Mouse (Mus musculus) midbrain, embryonic 11.5 days (tissue): ENCODE results near the gene Nhlrc1. TPM values are rescaled to one million over a fixed set of nuclear protein-coding genes. Genes with fewer than 3 reads are reported as not detected.

ENCODE experiments used
- ATAC-seq: fragments of 200-750 bp; cut with Nextera tagmentation; 2 replicates; pipeline ENCODE4 v1.8.0; 2017; ENCODE audit warnings: moderate TSS enrichment, moderate library complexity; ENCODE audit not compliant: low FRiP score
- DNase-seq: peaks from one replicate; pipeline ENCODE4 v3.0.0; 2015; ENCODE audit warnings: low spot score; ENCODE audit errors: missing footprints
- H3K27ac ChIP-seq: fragments of 300-500 bp; sonication (generic); 2 replicates; pipeline ENCODE4 v1.5.1; 2014; ENCODE audit warnings: low read depth, low read length
- H3K27me3 ChIP-seq: fragments of 300-500 bp; sonication (generic); 2 replicates; pipeline ENCODE4 v1.6.1; 2014; ENCODE audit warnings: mild to moderate bottlenecking, low read length, moderate library complexity, mixed read lengths; ENCODE audit not compliant: control insufficient read depth, insufficient read depth
- H3K36me3 ChIP-seq: fragments of 300-500 bp; sonication (generic); 2 replicates; pipeline ENCODE4 v1.6.1; 2014; ENCODE audit warnings: mild to moderate bottlenecking, low read length, moderate library complexity, mixed read lengths; ENCODE audit not compliant: control insufficient read depth, insufficient read depth
- H3K4me1 ChIP-seq: fragments of 300-500 bp; sonication (generic); 2 replicates; pipeline ENCODE4 v1.6.1; 2014; ENCODE audit warnings: low read length; ENCODE audit not compliant: control insufficient read depth, insufficient read depth
- H3K4me2 ChIP-seq: fragments of 300-500 bp; sonication (generic); 2 replicates; pipeline ENCODE4 v1.6.1; 2014; ENCODE audit warnings: mild to moderate bottlenecking, moderate library complexity
- H3K4me3 ChIP-seq: fragments of 300-500 bp; sonication (generic); 2 replicates; pipeline ENCODE4 v1.5.1; 2014; ENCODE audit warnings: low read depth, low read length
- H3K9ac ChIP-seq: fragments of 300-500 bp; sonication (generic); 2 replicates; pipeline ENCODE4 v1.6.1; 2014; ENCODE audit warnings: low read length
- H3K9me3 ChIP-seq: fragments of 300-500 bp; sonication (generic); 2 replicates; pipeline ENCODE4 v1.6.1; 2016; ENCODE audit warnings: low read length; ENCODE audit not compliant: control insufficient read depth
- WGBS: fragments of 180-500 bp; shearing (Covaris S2); extraction: QIAGEN DNeasy Blood & Tissue Kit; methylation state at CpG from one replicate; pipeline ENCODE4 v1.1.7; 2014; 5-methylcytosine and 5-hydroxymethylcytosine counted together
- polyA plus RNA-seq: library from polyadenylated mRNA; unstranded; fragments of >200 nt; fragmentation: Nextera tagmentation; extraction: Ambion mirVana; gene quantifications from 2 replicates; pipeline ENCODE4 v1.2.1, GENCODE M21; 2014

Gene Nhlrc1
- polyA plus RNA-seq, 1 experiment from 2014 or later, result 6.3 TPM

DNA sequence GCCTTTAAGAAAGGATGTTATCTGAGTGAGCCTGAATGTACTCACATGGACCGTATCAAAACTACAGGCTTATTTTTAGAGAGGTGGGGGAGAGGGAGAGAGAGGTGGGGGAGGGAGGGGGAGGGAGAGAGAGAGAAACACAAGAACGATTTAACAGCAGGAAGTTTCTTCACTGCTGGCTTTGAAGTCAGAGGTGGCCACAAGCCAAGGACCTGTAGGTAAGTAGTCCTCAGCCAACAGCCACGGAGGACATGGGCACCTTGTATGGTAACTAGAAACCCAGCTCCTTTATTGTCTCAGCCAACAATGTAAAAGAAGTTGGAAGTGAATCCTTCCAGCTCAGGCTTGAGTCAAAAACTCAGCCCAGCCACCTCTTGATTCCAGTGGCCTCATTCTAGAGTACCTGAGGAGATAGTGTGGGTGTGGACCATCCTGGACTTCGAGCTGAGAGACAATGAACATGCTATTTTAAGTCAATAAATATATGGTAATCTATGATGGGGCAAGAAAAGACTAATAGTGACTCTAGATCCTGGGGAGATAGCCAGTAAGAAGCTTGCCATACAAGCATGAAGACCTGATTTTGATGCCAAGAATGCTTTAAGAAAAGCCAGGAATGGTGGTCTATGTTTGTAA is 24.2 kb downstream of the Nhlrc1 start:
- no peaks in the 10 kb centered on the region for H3K27me3 ChIP-seq
- H3K9me3 ChIP-seq, result no peaks in the 10 kb centered on the region
- H3K9ac ChIP-seq, result no peak overlapping the region
- H3K4me1 ChIP-seq, result no peaks in the 10 kb centered on the region
- H3K4me3 ChIP-seq, result no peak overlapping the region
- ATAC-seq, result no peak
- H3K36me3 ChIP-seq, result no peaks in the 10 kb centered on the region
- DNase-seq, result no peak
- H3K27ac ChIP-seq, result no peak overlapping the region
- WGBS, result 71% methylated on average over 4 of the region's 4 CpGs
- no peak overlapping the region for H3K4me2 ChIP-seq

DNA sequence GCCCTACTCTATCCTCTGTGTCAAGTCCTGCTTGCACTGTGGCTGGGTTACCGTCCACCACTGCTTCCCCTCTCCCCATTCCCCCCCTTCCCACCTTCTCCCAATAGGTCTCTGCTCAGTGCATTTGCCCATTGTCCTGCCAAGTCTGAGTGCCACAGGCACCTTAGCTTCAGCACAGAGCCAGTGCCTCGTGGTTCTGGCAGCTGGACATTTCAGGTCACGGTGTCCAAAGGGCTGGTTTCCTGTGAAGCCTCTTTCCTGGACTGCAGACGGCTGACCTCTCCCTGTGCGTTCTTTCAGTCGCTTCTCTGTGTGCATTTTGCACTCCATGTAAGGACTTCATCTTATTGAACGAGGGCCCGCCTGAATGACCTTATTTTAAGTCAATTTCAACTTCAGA is 26.7 kb downstream of the Nhlrc1 start:
- Histone ChIP-seq H3K27me3 (no peaks in the 10 kb centered on the region), H3K36me3 (no peaks in the 10 kb centered on the region), H3K9me3 (no peaks in the 10 kb centered on the region), H3K4me2 (no peak overlapping the region), H3K4me1 (no peaks in the 10 kb centered on the region), H3K27ac (no peak overlapping the region), H3K4me3 (no peak overlapping the region), H3K9ac (no peak overlapping the region)
- ATAC-seq (no peak), DNase-seq (no peak)
- 80% methylated on average over 8 of the region's 8 CpGs for WGBS

DNA sequence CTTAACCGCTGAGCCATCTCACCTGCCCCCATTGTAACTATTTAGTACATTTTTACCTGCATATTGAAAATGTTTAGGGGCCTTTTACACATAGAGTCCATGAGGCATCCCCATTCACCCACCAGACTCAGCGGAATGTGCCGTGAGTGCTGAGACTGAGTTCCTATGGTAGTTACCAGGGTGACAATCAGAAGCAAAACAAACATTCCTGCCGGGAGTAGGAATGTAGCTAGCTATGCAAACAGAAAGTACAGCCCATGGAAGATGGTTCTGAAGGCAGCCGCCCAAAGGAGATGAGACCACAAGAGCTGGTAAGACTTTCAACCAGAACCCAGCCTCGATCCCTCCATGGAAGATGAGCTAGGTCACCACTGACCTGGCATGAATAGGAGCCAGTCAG is 28.4 kb downstream of the Nhlrc1 start:
- no peak overlapping the region for H3K4me3 ChIP-seq
- ATAC-seq (no peak), DNase-seq (no peak)
- H3K9me3 ChIP-seq, result no peaks in the 10 kb centered on the region
- H3K27ac ChIP-seq, result no peak overlapping the region
- no peak overlapping the region for H3K9ac ChIP-seq
- no peaks in the 10 kb centered on the region for H3K4me1 ChIP-seq
- 67% methylated on average over 6 of the region's 6 CpGs for WGBS
- H3K27me3 ChIP-seq, result no peaks in the 10 kb centered on the region
- H3K4me2 ChIP-seq, result no peak overlapping the region
- no peaks in the 10 kb centered on the region for H3K36me3 ChIP-seq

DNA sequence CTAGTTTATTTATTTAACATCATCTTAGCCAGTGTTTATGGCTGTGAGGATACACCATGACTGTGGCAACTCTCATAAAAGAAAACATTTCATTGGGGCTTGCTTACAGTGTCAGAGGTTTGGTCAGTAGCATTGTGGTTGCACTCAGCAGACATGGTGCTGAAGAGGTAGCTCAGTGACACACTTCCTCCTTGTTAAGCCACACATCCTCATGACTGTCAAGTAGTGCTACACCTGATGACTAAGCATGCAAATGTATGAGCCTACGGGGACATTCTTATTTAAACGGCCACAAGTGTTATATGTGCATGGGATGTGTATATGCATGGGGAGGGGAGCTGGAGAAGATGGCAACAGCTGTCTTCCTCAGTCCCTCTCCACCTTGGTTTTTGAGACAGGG is 30.8 kb downstream of the Nhlrc1 start:
- ATAC-seq, result no peak
- Histone ChIP-seq H3K4me3 (no peak overlapping the region), H3K4me1 (no peaks in the 10 kb centered on the region), H3K9me3 (no peaks in the 10 kb centered on the region), H3K36me3 (no peaks in the 10 kb centered on the region), H3K27ac (no peak overlapping the region), H3K4me2 (no peak overlapping the region), H3K9ac (no peak overlapping the region), H3K27me3 (no peaks in the 10 kb centered on the region)
- 89% methylated on average over 2 of the region's 2 CpGs for WGBS
- no peak for DNase-seq

DNA sequence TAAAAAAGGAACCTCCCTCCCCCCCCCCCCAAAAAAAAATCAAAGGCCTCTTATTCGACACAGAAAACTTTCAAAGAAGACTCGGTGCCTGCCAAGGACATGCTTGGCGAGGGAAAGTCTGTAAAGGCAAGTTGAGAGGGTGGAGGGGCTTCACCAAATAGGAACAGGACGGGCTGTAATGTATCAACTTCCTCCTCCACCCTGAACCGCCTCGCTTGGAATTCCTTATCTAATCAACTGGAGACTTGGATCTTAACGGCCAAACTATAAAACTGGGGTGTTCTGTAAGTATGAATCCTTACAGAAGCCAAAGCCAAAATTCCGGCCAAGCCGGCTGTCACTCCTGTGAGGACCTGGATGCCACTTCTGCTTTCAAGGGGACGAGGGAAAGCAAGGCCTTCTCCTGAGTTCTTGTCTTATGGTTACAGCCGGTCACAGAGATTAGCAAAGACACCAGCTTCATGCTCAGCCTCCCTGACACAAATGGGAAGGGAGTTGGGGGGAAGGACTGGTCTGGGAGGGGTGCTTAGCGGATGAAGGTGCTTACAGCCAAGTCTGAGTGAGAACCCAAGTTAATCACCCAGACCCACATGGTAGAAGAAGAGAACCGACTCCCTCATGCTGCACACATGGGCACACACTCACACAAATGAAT is 34.7 kb downstream of the Nhlrc1 start:
- H3K4me2 ChIP-seq, result no peak overlapping the region
- peaks cover 8% of the 10 kb centered on the region; the same call in 1 of the 2 replicates for H3K4me1 ChIP-seq
- no peak overlapping the region for H3K9ac ChIP-seq
- DNase-seq (no peak), ATAC-seq (no peak)
- no peaks in the 10 kb centered on the region for H3K27me3 ChIP-seq
- no peak overlapping the region for H3K27ac ChIP-seq
- H3K36me3 ChIP-seq, result no peaks in the 10 kb centered on the region
- 77% methylated on average over 13 of the region's 13 CpGs for WGBS
- H3K9me3 ChIP-seq, result no peaks in the 10 kb centered on the region
- no peak overlapping the region for H3K4me3 ChIP-seq

DNA sequence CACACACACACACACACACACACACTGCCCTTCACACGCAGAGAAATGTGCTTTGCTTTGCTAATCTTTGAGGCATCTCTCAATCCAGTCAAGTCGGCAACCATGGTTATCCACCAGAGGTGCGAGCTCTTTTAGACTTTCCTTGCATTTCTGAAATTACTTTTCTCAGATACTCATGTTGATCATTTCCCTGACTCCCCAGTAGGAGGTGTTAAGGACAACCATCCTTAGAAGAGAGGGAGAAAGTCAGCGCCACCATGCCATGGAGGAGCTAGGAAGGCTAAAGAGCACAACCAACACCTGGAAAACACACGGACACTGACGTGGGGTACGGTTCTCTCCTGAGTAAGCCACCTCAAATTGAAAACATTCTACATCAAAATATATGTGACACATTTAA is 38.1 kb downstream of the Nhlrc1 start:
- WGBS, result 91% methylated on average over 7 of the region's 7 CpGs
- ATAC-seq, result no peak
- Histone ChIP-seq H3K4me1 (peaks cover 8% of the 10 kb centered on the region; the same call in 1 of the 2 replicates), H3K4me3 (no peak overlapping the region), H3K4me2 (no peak overlapping the region), H3K27me3 (no peaks in the 10 kb centered on the region), H3K9ac (no peak overlapping the region), H3K27ac (no peak overlapping the region), H3K36me3 (no peaks in the 10 kb centered on the region), H3K9me3 (no peaks in the 10 kb centered on the region)
- DNase-seq, result peak; percentile 84

DNA sequence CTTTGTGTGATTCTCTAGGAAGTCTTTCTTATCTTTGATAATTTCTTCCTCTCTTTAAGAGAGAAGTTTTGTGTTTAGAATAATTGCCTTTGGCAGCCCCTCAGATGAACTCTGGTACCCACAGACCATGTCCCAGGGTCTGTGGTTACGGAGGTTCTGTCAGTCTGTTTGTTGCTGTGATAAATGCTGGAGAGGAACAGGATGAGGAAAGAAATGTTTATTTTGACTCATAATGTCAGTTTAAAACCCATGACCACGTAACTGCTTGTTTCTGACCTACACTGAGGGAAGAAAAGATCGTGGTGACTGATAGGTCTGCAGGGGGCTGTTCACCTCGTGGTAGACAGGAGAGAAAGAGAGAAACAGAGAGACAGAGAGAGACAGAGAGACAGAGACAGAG is 38.7 kb downstream of the Nhlrc1 start:
- peak overlapping the region; percentile 42 for H3K4me2 ChIP-seq
- DNase-seq (peak; percentile 88), ATAC-seq (no peak)
- H3K4me1 ChIP-seq, result peaks cover 8% of the 10 kb centered on the region; the same call in 1 of the 2 replicates
- H3K36me3 ChIP-seq, result no peaks in the 10 kb centered on the region
- no peaks in the 10 kb centered on the region for H3K9me3 ChIP-seq
- no peak overlapping the region; the same call in 1 of the 2 replicates for H3K9ac ChIP-seq
- no peak overlapping the region for H3K4me3 ChIP-seq
- no peaks in the 10 kb centered on the region for H3K27me3 ChIP-seq
- H3K27ac ChIP-seq, result peak overlapping the region; percentile 84
- WGBS, result 52% methylated on average over 4 of the region's 4 CpGs

DNA sequence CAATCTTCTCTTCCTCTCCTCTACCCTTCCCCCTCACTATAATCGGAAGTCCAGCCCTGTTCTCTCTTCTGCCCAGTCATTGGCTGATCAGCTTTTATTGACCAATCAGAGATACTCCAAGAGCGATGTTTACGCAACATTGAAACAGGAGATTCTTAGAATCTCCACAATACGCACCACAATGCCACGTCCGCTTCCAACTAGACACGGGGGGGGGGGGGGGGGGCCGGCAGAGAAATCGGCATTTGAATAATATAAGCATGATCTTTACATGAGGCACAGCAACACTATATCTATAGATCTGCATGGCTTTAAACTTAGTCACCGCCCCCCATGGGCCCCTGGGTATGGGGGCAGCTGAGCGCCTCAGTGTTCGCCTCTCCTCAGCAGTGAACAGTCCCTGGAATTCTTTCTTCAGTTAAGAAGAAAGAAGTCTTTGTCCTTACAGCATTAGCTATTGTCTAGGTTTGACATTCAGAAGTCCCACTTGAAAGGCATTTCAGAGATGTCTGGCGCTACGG is 39.6 kb downstream of the Nhlrc1 start:
- peak; percentile 97 for ATAC-seq
- Histone ChIP-seq H3K27me3 (no peaks in the 10 kb centered on the region), H3K9me3 (no peaks in the 10 kb centered on the region), H3K9ac (peak overlapping the region; percentile 61), H3K4me2 (peak overlapping the region; percentile 42), H3K36me3 (no peaks in the 10 kb centered on the region), H3K4me3 (peak overlapping the region; percentile 23), H3K27ac (peak overlapping the region; percentile 84), H3K4me1 (peaks cover 8% of the 10 kb centered on the region; the same call in 1 of the 2 replicates)
- WGBS, result 14% methylated on average over 13 of the region's 14 CpGs
- peak; percentile 94 for DNase-seq

DNA sequence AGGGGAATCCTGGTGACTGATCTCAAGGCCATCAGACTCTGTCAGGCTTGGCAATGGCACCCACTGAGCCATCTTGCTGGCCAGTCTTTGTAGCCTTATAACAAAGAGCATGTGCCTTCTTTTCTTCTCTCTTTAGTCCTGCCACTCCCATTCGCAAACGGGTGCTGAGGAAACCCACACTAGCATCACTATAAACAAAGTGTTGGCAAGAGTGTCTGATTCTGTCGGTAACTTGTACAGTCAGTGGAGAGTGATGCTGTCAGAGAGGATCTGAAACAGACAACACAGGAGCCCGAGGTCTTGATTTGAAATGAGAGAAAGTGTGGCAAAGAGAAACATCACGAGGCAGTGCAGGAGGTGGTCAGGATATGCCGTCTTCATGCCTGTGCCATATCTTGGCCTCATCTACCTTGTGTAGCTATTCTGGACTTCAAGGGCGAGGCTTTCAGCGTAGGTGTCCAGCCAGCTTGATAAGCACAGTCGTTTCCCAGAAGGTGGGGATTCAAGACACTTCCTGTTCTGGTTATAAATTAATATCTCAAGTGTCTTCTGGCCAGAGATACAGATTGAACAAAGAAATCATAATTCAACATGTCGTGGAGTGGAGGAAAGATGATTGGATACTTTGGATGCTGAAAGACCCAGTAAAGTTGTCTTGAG is 44.2 kb downstream of the Nhlrc1 start:
- Histone ChIP-seq H3K4me3 (no peak overlapping the region), H3K4me2 (no peak overlapping the region), H3K27me3 (no peaks in the 10 kb centered on the region), H3K27ac (no peak overlapping the region), H3K9ac (no peak overlapping the region), H3K36me3 (no peaks in the 10 kb centered on the region), H3K9me3 (no peaks in the 10 kb centered on the region), H3K4me1 (peaks cover under 1% of the 10 kb centered on the region; the same call in 1 of the 2 replicates)
- ATAC-seq (no peak), DNase-seq (no peak)
- WGBS, result 89% methylated on average over 10 of the region's 10 CpGs
